Mouse (Mus musculus) midbrain, embryonic 14.5 days (tissue): ENCODE measurements around the gene Fbxw7. TPM values are rescaled to one million over a fixed set of nuclear protein-coding genes. Genes with fewer than 3 reads are reported as not detected.

Experiments
- ATAC-seq: fragments of 200-750 bp; cut with Nextera tagmentation; 2 replicates; pipeline ENCODE4 v1.8.0; 2017; ENCODE audit warnings: moderate number of reproducible peaks, moderate library complexity; ENCODE audit not compliant: low FRiP score, low TSS enrichment
- DNase-seq: peaks from one replicate; pipeline ENCODE4 v3.0.0-alpha.2; 2015
- H3K27ac ChIP-seq: fragments of 300-500 bp; sonication (generic); replicated peaks from 2 replicates; pipeline ENCODE4 v1.5.1; 2014; ENCODE audit warnings: mild to moderate bottlenecking, low read depth, low read length, moderate library complexity
- H3K27me3 ChIP-seq: fragments of 300-500 bp; sonication (generic); 2 replicates; pipeline ENCODE4 v1.6.1; 2014; ENCODE audit warnings: low read length, control low read depth, mixed read lengths; ENCODE audit not compliant: control insufficient read depth, insufficient read depth
- H3K36me3 ChIP-seq: fragments of 300-500 bp; sonication (generic); 2 replicates; pipeline ENCODE4 v1.6.1; 2014; ENCODE audit warnings: low read length, control low read depth; ENCODE audit not compliant: control insufficient read depth, insufficient read depth
- H3K4me1 ChIP-seq: fragments of 300-500 bp; sonication (generic); 2 replicates; pipeline ENCODE4 v1.6.1; 2014; ENCODE audit warnings: mild to moderate bottlenecking, antibody characterized with exemption, low read length, control low read depth; ENCODE audit not compliant: control insufficient read depth, insufficient read depth
- H3K4me2 ChIP-seq: fragments of 300-500 bp; sonication (generic); 2 replicates; pipeline ENCODE4 v1.6.1; 2014; ENCODE audit warnings: mild to moderate bottlenecking, low read length, moderate library complexity
- H3K4me3 ChIP-seq: fragments of 300-500 bp; sonication (generic); replicated peaks from 2 replicates; pipeline ENCODE4 v1.5.1; 2014; ENCODE audit warnings: low read depth, low read length
- H3K9ac ChIP-seq: fragments of 300-500 bp; sonication (generic); replicated peaks from 2 replicates; pipeline ENCODE4 v1.6.1; 2014; ENCODE audit warnings: mild to moderate bottlenecking, low read length, moderate library complexity
- H3K9me3 ChIP-seq: fragments of 300-500 bp; sonication (generic); 2 replicates; pipeline ENCODE4 v1.6.1; 2016; ENCODE audit warnings: low read length, control low read depth, mixed read lengths; ENCODE audit not compliant: control insufficient read depth
- WGBS: fragments of 180-500 bp; shearing (Covaris S2); extraction: QIAGEN DNeasy Blood & Tissue Kit; methylation state at CpG from one replicate; pipeline ENCODE4 v1.1.7; 2014; 5-methylcytosine and 5-hydroxymethylcytosine counted together
- polyA plus RNA-seq: library from polyadenylated mRNA; unstranded; fragments of >200 nt; fragmentation: Nextera tagmentation; extraction: Ambion mirVana; gene quantifications from 2 replicates; pipeline ENCODE4 v1.2.1, GENCODE M21; 2014

Fbxw7 gene
- polyA plus RNA-seq, 1 experiment from 2014 or later = 24.7 TPM

GRCm38 (mm10) chr3:85022800-85023199 is 207.7 kb downstream of the Fbxw7 start:
- Histone ChIP-seq H3K4me1 (peaks cover 6% of the 10 kb centered on the region; the same call in 1 of the 2 replicates), H3K9ac (no peak overlapping the region), H3K27me3 (no peaks in the 10 kb centered on the region), H3K27ac (no peak overlapping the region), H3K9me3 (no peaks in the 10 kb centered on the region), H3K4me3 (no peak overlapping the region), H3K36me3 (no peaks in the 10 kb centered on the region), H3K4me2 (no peak overlapping the region)
- WGBS = 87% methylated on average over 11 of the region's 11 CpGs
- no peak for DNase-seq
- ATAC-seq = no peak

- H3K4me2 ChIP-seq = no peak overlapping the region
- H3K9ac ChIP-seq = no peak overlapping the region
- no peak overlapping the region for H3K27ac ChIP-seq
- 76% methylated on average over 2 of the region's 2 CpGs for WGBS
- H3K36me3 ChIP-seq = no peaks in the 10 kb centered on the region
- no peaks in the 10 kb centered on the region for H3K27me3 ChIP-seq
- ATAC-seq (no peak), DNase-seq (no peak)
- H3K4me3 ChIP-seq = no peak overlapping the region
- H3K4me1 ChIP-seq = peaks cover 6% of the 10 kb centered on the region; the same call in 1 of the 2 replicates
- H3K9me3 ChIP-seq = no peaks in the 10 kb centered on the region
Observed at GRCm38 (mm10) chr3:85024237-85024636, 209.2 kb downstream of the Fbxw7 start.

GRCm38 (mm10) chr3:85024817-85025705 is 210.0 kb downstream of the Fbxw7 start:
- ATAC-seq = peak; percentile 27; the same call in 1 of the 2 replicates
- peaks cover 6% of the 10 kb centered on the region; the same call in 1 of the 2 replicates for H3K4me1 ChIP-seq
- H3K27me3 ChIP-seq = no peaks in the 10 kb centered on the region
- DNase-seq = peak; percentile 39
- H3K27ac ChIP-seq = 0 out of 2 replicates have a peak overlapping the region, but pooled peaks have one; percentile 13
- no peaks in the 10 kb centered on the region for H3K36me3 ChIP-seq
- H3K9me3 ChIP-seq = no peaks in the 10 kb centered on the region
- WGBS = 22% methylated on average over 6 of the region's 6 CpGs
- no peak overlapping the region for H3K4me3 ChIP-seq
- no peak overlapping the region for H3K9ac ChIP-seq
- H3K4me2 ChIP-seq = no peak overlapping the region

Other genes with a start within 250 kb of the Fbxw7 start
- gene Arfip1, start 232.6 kb upstream of the Fbxw7 start, polyA plus RNA-seq = 18.0 and 27.3 TPM in 2 replicates
- not detected in 2 replicates for gene Tigd4, start 221.7 kb upstream of the Fbxw7 start, polyA plus RNA-seq
- gene Tmem154, start 149.1 kb upstream of the Fbxw7 start, polyA plus RNA-seq = 1.0 and 1.1 TPM in 2 replicates